Mouse (Mus musculus): ENCODE measurements around the gene Fuk. TPM values are rescaled to one million over a fixed set of nuclear protein-coding genes. Genes with fewer than 3 reads are reported as not detected.
"Not testable (repeated sequence)": the region's sequence is repeated elsewhere in the genome, so short reads cannot be mapped to it uniquely, and the experiment has no call there.

The Fuk gene
- polyA plus RNA-seq, 1 experiment from 2014 or later: 7.5 TPM

DNA sequence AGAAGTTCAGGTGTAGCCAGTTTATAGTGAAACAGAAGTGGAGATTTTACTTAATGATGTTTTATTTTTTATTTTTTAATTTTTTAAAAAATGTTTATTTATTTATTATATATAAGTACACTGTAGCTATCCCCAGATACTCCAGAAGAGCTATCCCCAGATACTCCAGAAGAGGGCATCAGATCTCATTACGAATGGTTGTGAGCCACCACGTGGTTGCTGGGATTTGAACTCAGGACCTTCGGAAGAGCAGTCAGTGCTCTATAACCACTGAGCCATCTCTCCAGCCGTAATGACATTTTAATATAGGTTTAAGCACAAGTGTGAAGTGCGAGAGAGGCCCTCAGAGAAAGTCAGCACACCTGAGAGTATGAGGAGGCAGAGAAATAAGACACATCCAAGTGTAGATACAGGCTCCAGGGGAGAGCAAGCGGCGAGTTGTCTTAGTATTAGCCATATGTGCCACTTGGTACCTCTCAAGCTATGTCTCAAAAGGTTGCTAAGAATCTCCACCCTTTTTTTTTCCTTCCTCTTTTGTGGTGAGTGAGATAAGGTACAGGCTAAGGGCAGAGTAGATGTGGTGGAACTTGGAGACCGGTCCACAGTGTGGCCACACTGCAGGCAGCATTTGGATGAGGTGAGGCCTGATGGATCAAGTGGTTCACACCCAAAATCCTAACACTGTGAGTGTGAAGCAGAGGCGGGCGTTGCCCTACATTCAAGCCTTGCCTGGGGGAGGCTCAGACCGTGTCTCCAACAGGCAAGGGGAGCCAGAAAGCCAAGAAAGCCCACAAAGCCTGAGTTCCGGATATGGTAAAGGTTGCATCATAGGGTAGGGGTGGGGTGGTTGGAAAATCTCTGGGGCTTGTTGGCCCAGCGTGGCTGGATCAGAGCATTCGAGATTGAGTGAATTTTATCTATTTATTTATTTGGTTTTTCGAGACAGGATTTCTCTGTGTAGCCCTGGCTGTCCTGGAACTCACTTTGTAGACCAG is 9.6 kb upstream of the Fuk start:
- Histone ChIP-seq H3K36me3 (no peaks in the 10 kb centered on the region), H3K27ac (no peak overlapping the region), H3K4me3 (no peak overlapping the region), H3K4me1 (replicated peaks) (no peaks in the 10 kb centered on the region), H3K4me2 (no peak overlapping the region), H3K9ac (no peak overlapping the region), H3K9me3 (no peaks in the 10 kb centered on the region), H3K27me3 (no peaks in the 10 kb centered on the region)
- WGBS: 88% methylated on average over 15 of the region's 15 CpGs
- no peak for ATAC-seq (ENCODE audit: low FRiP score)

DNA sequence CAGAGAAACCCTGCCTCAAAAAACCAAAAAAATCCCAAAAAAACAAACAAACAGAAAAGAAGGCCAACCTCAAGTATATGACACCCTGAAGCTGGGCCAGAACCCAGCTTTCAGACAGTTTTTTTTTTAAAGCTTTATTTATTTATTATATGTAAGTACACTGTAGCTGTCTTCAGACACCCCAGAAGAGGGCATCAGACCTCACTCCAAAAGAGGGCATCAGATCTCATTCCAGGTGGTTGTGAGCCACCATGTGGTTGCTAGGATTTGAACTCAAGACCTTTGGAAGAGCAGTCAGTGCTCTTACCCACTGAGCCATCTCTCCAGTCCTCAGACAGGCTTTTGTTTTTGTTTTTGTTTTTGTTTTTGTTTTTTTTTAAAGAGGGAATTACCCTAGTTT is 7.6 kb upstream of the Fuk start:
- H3K27me3 ChIP-seq; H3K27ac ChIP-seq; H3K4me1 ChIP-seq (replicated peaks); H3K36me3 ChIP-seq; H3K4me2 ChIP-seq; H3K9ac ChIP-seq; H3K4me3 ChIP-seq; H3K9me3 ChIP-seq; ATAC-seq (ENCODE audit: low FRiP score): not testable (repeated sequence)

DNA sequence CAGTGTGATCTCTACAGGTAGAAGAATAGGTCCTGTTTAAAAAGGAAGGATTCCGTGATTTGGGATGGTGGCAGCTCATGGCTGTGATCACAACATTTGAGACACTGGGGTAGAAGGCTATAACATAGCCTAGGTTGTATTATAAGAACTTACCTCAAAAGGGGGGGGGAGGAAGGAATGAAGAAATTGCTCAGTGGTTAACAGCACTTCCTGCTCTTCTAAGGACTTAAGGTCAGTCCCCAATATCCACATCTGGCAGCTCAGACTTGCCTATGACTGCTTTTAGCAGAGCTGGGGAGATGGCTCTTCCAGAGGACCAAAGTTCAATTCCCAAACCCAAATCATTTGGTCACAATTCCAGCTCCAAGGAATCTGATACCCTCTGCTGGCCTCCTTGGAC is 4.4 kb upstream of the Fuk start:
- H3K9ac ChIP-seq: no peak overlapping the region
- H3K36me3 ChIP-seq: no peaks in the 10 kb centered on the region
- no peaks in the 10 kb centered on the region for H3K9me3 ChIP-seq
- H3K27ac ChIP-seq: no peak overlapping the region
- ATAC-seq (ENCODE audit: low FRiP score): no peak
- peaks cover 2% of the 10 kb centered on the region for H3K4me1 ChIP-seq (replicated peaks)
- H3K27me3 ChIP-seq: no peaks in the 10 kb centered on the region
- H3K4me2 ChIP-seq: no peak overlapping the region
- H3K4me3 ChIP-seq: no peak overlapping the region
- 92% methylated on average over 1 of the region's 1 CpGs for WGBS

DNA sequence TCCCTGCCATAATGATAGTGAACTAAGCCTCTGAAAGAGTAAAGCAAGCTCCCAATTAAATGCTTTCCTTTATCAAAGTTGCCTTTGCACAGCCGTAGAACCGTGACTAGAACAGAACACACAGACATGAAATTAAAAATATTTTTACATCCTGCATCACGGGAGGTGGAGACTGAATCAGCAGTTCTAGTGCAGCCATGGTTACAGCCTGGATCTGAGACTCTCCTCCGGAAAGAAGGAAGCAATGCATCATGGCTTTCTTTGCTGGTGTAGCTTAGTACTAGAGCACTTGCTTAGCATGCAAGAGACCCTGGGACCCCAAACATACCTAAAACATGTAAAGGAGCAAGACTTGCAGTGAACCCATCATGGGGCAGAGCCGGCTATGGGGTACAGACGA is 3.1 kb upstream of the Fuk start:
- H3K9ac ChIP-seq: no peak overlapping the region
- peaks cover 5% of the 10 kb centered on the region for H3K4me1 ChIP-seq (replicated peaks)
- H3K4me3 ChIP-seq: no peak overlapping the region
- WGBS: 86% methylated on average over 6 of the region's 6 CpGs
- no peaks in the 10 kb centered on the region for H3K9me3 ChIP-seq
- H3K27ac ChIP-seq: no peak overlapping the region
- ATAC-seq (ENCODE audit: low FRiP score): no peak
- no peaks in the 10 kb centered on the region for H3K36me3 ChIP-seq
- H3K4me2 ChIP-seq: no peak overlapping the region
- H3K27me3 ChIP-seq: no peaks in the 10 kb centered on the region

DNA sequence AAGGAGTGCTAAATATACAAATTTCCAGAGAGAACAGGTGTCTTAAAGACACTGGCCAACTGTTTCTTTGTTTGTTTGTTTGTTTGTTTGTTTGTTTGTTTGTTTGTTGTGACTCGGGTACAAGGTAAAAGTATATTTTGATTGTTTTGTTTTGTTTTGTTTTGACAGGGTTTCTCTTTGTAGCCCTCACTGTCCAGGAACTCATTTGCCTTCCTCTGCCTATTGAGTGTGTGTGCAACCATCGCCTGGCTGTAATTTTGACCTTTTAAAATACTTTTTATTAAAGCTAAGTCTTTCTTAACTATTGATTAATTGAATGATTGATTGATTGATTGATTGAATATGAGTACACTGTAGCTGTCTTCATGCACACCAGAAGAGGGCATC is 284 bp upstream of the Fuk start:
- 60% methylated on average over 2 of the region's 2 CpGs for WGBS
- H3K36me3 ChIP-seq: peaks cover 11% of the 10 kb centered on the region; the same call in 1 of the 2 replicates
- 0 out of 2 replicates have a peak, but pooled peaks have one; percentile 36 for ATAC-seq (ENCODE audit: low FRiP score)
- H3K4me2 ChIP-seq: peak overlapping the region; percentile 56
- H3K9ac ChIP-seq: no peak overlapping the region
- no peaks in the 10 kb centered on the region for H3K9me3 ChIP-seq
- H3K4me1 ChIP-seq (replicated peaks): peaks cover 5% of the 10 kb centered on the region
- no peaks in the 10 kb centered on the region for H3K27me3 ChIP-seq
- H3K4me3 ChIP-seq: peak overlapping the region; percentile 57
- no peak overlapping the region for H3K27ac ChIP-seq

DNA sequence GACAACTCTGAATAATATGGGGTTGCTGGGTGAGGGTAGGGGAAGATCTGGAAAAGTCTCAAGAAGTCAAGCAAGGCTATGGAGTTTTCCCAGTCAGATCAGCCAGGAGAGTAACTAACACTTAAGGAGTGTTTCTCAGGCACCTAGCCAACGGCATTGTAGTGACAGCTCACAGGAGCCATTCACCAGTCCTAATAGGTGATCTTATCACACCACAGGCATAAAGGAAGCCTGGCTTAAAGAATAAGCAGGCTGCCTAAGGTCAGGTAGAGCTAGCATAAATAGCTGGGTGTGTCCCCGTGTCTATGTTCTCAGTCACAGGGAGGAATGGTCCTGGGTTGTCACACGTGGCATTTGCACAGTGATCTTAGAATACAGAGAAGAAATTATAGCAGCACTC is 1.2 kb downstream of the Fuk start:
- Histone ChIP-seq H3K4me2 (no peak overlapping the region), H3K9me3 (no peaks in the 10 kb centered on the region), H3K9ac (no peak overlapping the region), H3K4me3 (no peak overlapping the region), H3K4me1 (replicated peaks) (peaks cover 5% of the 10 kb centered on the region), H3K36me3 (peaks cover 11% of the 10 kb centered on the region; the same call in 1 of the 2 replicates), H3K27me3 (no peaks in the 10 kb centered on the region), H3K27ac (no peak overlapping the region)
- no peak for ATAC-seq (ENCODE audit: low FRiP score)
- WGBS: 88% methylated on average over 3 of the region's 3 CpGs

DNA sequence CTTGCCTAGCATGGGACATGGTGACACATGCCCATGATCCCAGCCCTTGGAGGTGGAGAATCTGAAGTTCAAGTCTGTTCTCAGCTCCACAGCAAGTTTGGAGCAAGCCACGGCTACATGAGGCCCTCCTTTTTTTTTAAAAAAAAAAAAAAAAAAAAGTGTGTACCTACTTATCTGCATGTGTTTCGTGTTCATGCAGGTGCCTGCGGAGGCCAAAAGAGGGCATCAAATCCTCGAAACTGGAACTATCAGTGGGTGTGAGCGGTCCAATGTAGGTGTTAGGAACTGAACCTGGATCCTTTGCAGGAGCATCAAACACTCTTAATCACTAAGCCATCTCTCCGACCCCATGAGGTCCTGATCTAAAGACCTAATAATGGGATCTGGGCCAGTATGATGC is 4.8 kb downstream of the Fuk start:
- Histone ChIP-seq H3K9me3 (no peaks in the 10 kb centered on the region), H3K4me1 (replicated peaks) (peaks cover 5% of the 10 kb centered on the region), H3K27ac (no peak overlapping the region), H3K36me3 (peaks cover 30% of the 10 kb centered on the region), H3K4me3 (no peak overlapping the region), H3K4me2 (no peak overlapping the region), H3K27me3 (no peaks in the 10 kb centered on the region), H3K9ac (no peak overlapping the region)
- 91% methylated on average over 6 of the region's 6 CpGs for WGBS
- no peak for ATAC-seq (ENCODE audit: low FRiP score)

DNA sequence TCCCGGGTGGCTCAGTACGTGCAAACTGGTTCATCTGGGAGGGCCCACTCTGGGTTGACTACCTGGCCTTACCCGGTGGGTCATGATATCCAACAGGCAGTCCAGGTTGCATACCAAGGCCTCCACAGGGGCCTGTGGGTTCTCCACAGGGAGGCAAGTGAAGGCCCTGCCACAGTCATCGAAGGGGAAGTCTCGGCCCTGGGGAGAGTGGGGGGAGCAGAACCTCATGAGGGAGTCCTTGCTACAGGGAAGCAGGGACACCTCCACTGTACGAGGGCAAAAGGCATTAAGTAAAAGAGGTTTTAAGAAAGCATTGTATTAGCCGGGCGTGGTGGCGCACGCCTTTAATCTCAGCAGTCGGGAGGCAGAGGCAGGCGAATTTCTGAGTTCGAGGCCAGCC is 6.5 kb downstream of the Fuk start:
- H3K27ac ChIP-seq: no peak overlapping the region
- no peak overlapping the region for H3K4me2 ChIP-seq
- H3K27me3 ChIP-seq: no peaks in the 10 kb centered on the region
- no peak overlapping the region for H3K4me3 ChIP-seq
- no peaks in the 10 kb centered on the region for H3K9me3 ChIP-seq
- no peak overlapping the region for H3K9ac ChIP-seq
- no peak for ATAC-seq (ENCODE audit: low FRiP score)
- H3K4me1 ChIP-seq (replicated peaks): no peaks in the 10 kb centered on the region
- H3K36me3 ChIP-seq: peaks cover 33% of the 10 kb centered on the region
- WGBS: 95% methylated on average over 13 of the region's 13 CpGs

DNA sequence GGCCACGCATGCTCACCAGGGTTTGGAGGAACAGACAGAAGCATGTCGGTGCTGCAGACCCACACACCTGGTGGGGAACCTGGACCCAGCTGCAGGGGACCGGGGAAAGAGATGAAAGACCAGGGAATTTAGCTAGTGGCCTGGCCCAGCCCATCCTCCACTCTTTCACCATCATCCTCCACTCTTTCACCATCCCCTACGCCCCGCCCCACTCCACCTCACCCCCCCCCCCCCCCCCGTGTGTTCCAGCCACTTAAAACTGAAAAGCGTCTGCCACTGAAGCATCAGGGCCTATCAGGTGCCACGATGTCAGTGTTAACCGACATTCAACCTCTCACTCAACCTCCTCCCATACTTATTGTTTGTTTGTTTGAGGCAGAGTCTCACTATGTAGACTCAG is 7.0 kb downstream of the Fuk start:
- H3K9me3 ChIP-seq: no peaks in the 10 kb centered on the region
- H3K4me3 ChIP-seq: no peak overlapping the region
- no peaks in the 10 kb centered on the region for H3K4me1 ChIP-seq (replicated peaks)
- no peak overlapping the region for H3K27ac ChIP-seq
- peaks cover 34% of the 10 kb centered on the region for H3K36me3 ChIP-seq
- no peak overlapping the region for H3K4me2 ChIP-seq
- no peaks in the 10 kb centered on the region for H3K27me3 ChIP-seq
- no peak for ATAC-seq (ENCODE audit: low FRiP score)
- no peak overlapping the region for H3K9ac ChIP-seq
- 89% methylated on average over 5 of the region's 9 CpGs for WGBS

DNA sequence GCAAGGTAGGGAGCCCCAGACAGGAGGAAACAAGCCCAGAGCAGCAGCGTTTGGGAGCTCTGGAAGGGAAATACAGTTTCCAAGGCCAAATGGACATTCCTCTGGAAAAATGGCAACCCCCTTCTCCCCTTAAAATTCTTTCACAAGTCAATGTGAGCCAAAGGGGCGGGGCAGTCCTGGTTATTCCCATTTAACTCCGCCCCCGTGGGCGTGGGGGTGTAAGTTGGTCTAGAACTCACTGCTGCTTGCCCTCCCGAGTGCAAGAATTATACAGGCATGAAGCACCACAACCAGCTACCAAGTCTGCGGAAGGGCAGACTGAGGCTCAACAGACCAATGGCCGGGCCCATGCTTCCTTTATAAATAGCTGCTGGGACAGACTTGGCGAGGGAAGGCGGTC is 7.4 kb downstream of the Fuk start:
- WGBS: 85% methylated on average over 10 of the region's 10 CpGs
- no peaks in the 10 kb centered on the region for H3K27me3 ChIP-seq
- no peak overlapping the region for H3K4me3 ChIP-seq
- no peaks in the 10 kb centered on the region for H3K4me1 ChIP-seq (replicated peaks)
- H3K9ac ChIP-seq: no peak overlapping the region
- peaks cover 38% of the 10 kb centered on the region for H3K36me3 ChIP-seq
- no peak overlapping the region for H3K4me2 ChIP-seq
- no peaks in the 10 kb centered on the region for H3K9me3 ChIP-seq
- H3K27ac ChIP-seq: no peak overlapping the region
- ATAC-seq (ENCODE audit: low FRiP score): no peak

DNA sequence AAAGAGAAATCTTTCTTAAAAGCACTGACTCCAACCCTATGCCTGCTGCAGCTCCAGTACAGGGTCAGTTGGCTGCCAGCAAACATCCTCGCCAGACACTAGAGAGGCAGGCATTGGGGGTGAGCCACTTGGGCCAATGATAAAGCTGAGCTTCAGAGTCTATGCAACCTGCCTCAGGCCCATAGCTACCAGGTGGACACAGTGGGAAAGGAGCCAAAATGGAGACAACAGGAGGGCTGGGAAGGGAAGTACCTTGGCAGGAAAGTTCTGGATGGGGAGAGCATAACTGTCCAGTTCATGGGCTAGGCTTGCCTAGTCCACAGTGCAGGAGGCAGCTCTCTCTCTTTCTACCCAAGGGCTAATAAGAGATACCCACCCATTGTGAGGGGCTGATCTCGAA is 9.4 kb downstream of the Fuk start:
- peaks cover 45% of the 10 kb centered on the region for H3K36me3 ChIP-seq
- H3K4me3 ChIP-seq: no peak overlapping the region
- no peaks in the 10 kb centered on the region for H3K27me3 ChIP-seq
- no peaks in the 10 kb centered on the region for H3K4me1 ChIP-seq (replicated peaks)
- WGBS: 95% methylated on average over 2 of the region's 2 CpGs
- no peaks in the 10 kb centered on the region for H3K9me3 ChIP-seq
- H3K27ac ChIP-seq: no peak overlapping the region
- H3K4me2 ChIP-seq: no peak overlapping the region
- ATAC-seq (ENCODE audit: low FRiP score): no peak
- no peak overlapping the region for H3K9ac ChIP-seq

DNA sequence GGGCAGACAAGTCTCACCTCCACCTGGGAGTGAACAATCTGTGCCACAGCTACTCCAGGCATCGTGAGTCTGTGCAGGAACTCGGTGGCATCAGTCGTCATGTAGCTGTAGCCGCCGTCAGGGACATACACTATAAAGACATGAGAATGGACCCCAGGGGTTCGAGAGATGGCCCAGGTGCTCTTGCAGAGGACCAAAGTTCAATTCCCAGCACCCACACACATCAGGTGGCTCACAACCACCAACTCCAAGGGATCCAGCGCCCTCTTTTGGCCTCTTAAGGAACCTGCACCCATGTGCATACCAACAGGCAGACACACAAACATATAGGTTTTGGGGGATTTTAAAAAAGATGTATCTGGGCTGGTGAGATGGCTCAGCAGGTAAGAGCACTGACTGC is 10.2 kb downstream of the Fuk start:
- WGBS: 84% methylated on average over 7 of the region's 7 CpGs
- peaks cover 53% of the 10 kb centered on the region for H3K36me3 ChIP-seq
- H3K9me3 ChIP-seq: no peaks in the 10 kb centered on the region
- H3K9ac ChIP-seq: no peak overlapping the region
- H3K27ac ChIP-seq: no peak overlapping the region
- ATAC-seq (ENCODE audit: low FRiP score): no peak
- H3K4me3 ChIP-seq: no peak overlapping the region
- no peaks in the 10 kb centered on the region for H3K27me3 ChIP-seq
- no peaks in the 10 kb centered on the region for H3K4me1 ChIP-seq (replicated peaks)
- no peak overlapping the region for H3K4me2 ChIP-seq

DNA sequence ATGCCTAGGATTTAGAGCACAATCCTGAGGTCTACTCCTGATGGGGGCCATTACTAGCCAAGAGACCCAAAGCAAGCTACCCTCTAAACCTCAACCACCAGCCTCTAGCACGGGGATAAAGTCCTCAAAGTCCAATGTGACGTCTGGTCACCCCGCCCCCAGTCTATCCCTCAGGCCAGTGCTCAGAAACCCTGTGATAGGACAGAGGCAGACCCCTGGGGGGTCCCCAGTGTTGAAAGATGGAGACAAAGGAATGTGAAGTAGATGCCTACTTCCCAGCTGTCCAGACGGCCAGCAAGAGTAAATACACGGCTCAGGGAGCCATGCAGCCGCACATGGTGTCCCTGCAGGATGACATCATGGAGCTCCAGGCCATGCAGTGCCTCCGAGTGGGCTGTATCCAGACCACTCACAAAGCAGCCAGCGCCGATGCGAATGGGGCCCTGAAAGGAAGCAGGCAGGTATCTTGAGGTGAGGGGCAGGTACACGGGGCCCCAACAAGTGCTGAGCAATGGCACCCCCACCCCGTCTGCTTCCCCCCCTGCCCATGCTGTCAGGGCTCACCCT is 12.3 kb downstream of the Fuk start:
- no peaks in the 10 kb centered on the region for H3K27me3 ChIP-seq
- no peak overlapping the region for H3K4me2 ChIP-seq
- no peaks in the 10 kb centered on the region for H3K9me3 ChIP-seq
- H3K9ac ChIP-seq: no peak overlapping the region
- no peak overlapping the region for H3K27ac ChIP-seq
- 74% methylated on average over 11 of the region's 12 CpGs for WGBS
- no peaks in the 10 kb centered on the region for H3K4me1 ChIP-seq (replicated peaks)
- ATAC-seq (ENCODE audit: low FRiP score): no peak
- no peak overlapping the region for H3K4me3 ChIP-seq
- peaks cover 72% of the 10 kb centered on the region for H3K36me3 ChIP-seq
